12 mouse cellular contexts compared by ENCODE assay signal in the genomic region with DNA sequence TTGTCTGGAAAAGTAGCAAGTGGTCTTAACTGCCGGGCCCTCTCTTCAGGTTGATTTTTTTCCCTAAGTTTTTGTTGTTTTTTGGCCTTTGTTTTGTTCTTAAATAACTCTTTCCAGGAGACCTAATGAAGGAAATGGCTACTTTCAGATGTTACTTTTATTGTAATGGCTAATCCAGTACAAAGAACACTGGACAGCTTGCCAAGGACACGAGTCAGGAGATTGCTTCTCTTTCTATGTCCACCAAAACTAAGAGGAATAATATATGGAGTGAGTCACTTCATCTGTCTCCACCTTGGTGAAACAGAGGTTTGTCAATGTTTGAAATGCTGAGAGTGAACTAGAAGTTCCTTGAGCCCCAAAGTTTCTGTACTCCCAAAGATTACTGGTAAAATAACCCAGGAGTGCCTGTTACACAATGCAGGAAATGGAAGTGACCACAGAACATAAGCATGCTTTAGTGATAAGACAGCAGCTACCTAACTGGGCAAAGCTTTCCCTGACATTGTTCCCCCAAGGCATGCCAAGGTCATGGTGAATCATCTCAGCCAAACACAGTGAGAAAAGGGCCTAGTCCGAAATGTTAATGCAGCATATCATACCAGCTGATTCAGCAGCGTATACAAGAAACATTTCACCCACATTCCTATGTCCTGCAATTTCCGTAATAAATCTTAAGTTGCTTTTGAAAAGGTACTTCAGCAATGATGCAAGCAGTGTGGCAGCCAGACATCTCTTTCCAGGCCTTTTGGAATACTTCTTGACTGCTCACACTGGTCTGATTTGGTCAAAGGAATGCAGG.
A peak's percentile ranks its signal among the peaks of the same experiment; 100 is the strongest.
DNase-seq lines count a peak whose midpoint lies in the region; ATAC-seq and TF ChIP-seq lines count a peak whose summit lies in the region.
"Had no signal": no experiment of that assay in that cellular context is flagged by ENCODE, and none has a peak within 500 bp of the region (broad histone marks: within the 10 kb centered on the region; RNA-seq: fewer than 3 reads in every experiment).

No protein-coding gene starts in this region.

- peak overlapping the region; percentile 44 for H3K9ac ChIP-seq in heart, embryonic 16.5 days (ENCODE audit: low read length)
- H3K9ac ChIP-seq in lung, embryonic 14.5 days = no peak overlapping the region
- H3K9ac ChIP-seq: hindbrain, embryonic 12.5 days; liver, embryonic 15.5 days had no signal

- H3K4me3 ChIP-seq in heart, embryonic 16.5 days (ENCODE audit: low read length) = no peak overlapping the region
- H3K4me3 ChIP-seq in lung, embryonic 14.5 days (ENCODE audit: low read depth, low read length) = no peak overlapping the region
- H3K4me3 ChIP-seq: hindbrain, embryonic 12.5 days; liver, embryonic 15.5 days had no signal

- H3K27me3 ChIP-seq in heart, embryonic 16.5 days (ENCODE audit: control insufficient read depth, insufficient read depth, low read length) = no peaks in the 10 kb centered on the region
- no peaks in the 10 kb centered on the region for H3K27me3 ChIP-seq in lung, embryonic 14.5 days (ENCODE audit: insufficient read depth, low read length)
- H3K27me3 ChIP-seq: hindbrain, embryonic 12.5 days had no signal

- no peaks in the 10 kb centered on the region for H3K9me3 ChIP-seq in heart, embryonic 16.5 days (replicated peaks; ENCODE audit: control insufficient read depth, low read length)
- no peaks in the 10 kb centered on the region for H3K9me3 ChIP-seq in lung, embryonic 14.5 days (ENCODE audit: low read depth, low read length)
- H3K9me3 ChIP-seq: hindbrain, embryonic 12.5 days; liver, embryonic 15.5 days had no signal

- no peaks in the 10 kb centered on the region for H3K36me3 ChIP-seq in heart, embryonic 16.5 days (ENCODE audit: control insufficient read depth, insufficient read depth)
- no peaks in the 10 kb centered on the region for H3K36me3 ChIP-seq in lung, embryonic 14.5 days (ENCODE audit: insufficient read depth)
- H3K36me3 ChIP-seq: hindbrain, embryonic 12.5 days; liver, embryonic 15.5 days had no signal

- ATAC-seq in heart, embryonic 16.5 days (replicated peaks; ENCODE audit: extremely low read depth, insufficient read depth, low FRiP score) = peak; percentile 83
- ATAC-seq in lung, embryonic 14.5 days (ENCODE audit: insufficient read depth) = peak; percentile 39; the same call in 1 of the 2 replicates
- no peak for ATAC-seq in erythroid progenitor cell, adult 5-6 weeks (replicated peaks; ENCODE audit: low FRiP score, poor library complexity, severe bottlenecking)
- no peak for ATAC-seq in megakaryocyte, adult 5-6 weeks (ENCODE audit: poor library complexity, severe bottlenecking)

- no peak for TF ChIP-seq CTCF in lung, embryonic 14.5 days (IDR thresholded peaks at IDR 0.05; ENCODE audit: low read depth)

- 25% methylated on average over 5 of the region's 5 CpGs for WGBS in heart, embryonic 16.5 days
- WGBS in lung, embryonic 14.5 days = 38% methylated on average over 5 of the region's 5 CpGs

- peak; percentile 100 for DNase-seq in 3T3-L1 (ENCODE audit: low read depth, low spot score)
- peak; percentile 84 for DNase-seq in adrenal gland, adult 8-10 months
- peak; percentile 46 for DNase-seq in lung, embryonic 14.5 days
- no peak for DNase-seq in spleen, postnatal 14 days (ENCODE audit: low spot score in 2 of 2)
- DNase-seq in spleen, postnatal 4 days (ENCODE audit: low spot score in 2 of 2) = no peak
- DNase-seq: cerebellum, postnatal 14 days; retina, postnatal 1 day had no signal

- H3K4me2 ChIP-seq in heart, embryonic 16.5 days (ENCODE audit: low read depth, low read length) = peak overlapping the region; percentile 31
- peak overlapping the region; percentile 13; the same call in 1 of the 2 replicates for H3K4me2 ChIP-seq in lung, embryonic 14.5 days
- H3K4me2 ChIP-seq: hindbrain, embryonic 12.5 days; liver, embryonic 15.5 days had no signal

- H3K4me1 ChIP-seq in heart, embryonic 16.5 days (ENCODE audit: control insufficient read depth, insufficient read depth, low read length) = peaks cover 63% of the 10 kb centered on the region
- H3K4me1 ChIP-seq in lung, embryonic 14.5 days (ENCODE audit: insufficient read depth) = peaks cover 17% of the 10 kb centered on the region

- H3K27ac ChIP-seq in heart, embryonic 16.5 days (ENCODE audit: low read length) = peak overlapping the region; percentile 89
- peak overlapping the region; percentile 48 for H3K27ac ChIP-seq in lung, embryonic 14.5 days (ENCODE audit: low read depth)
- H3K27ac ChIP-seq: hindbrain, embryonic 12.5 days; liver, embryonic 15.5 days had no signal

Comparison
In these comparisons a context has a peak if more than half of its experiments do, and no peak if none do; other contexts are left out.
1. DNase-seq: peak in 3T3-L1 (single experiment), adrenal gland, adult 8-10 months (single experiment) and lung, embryonic 14.5 days (single experiment); none in spleen, postnatal 14 days (0 of 2) and spleen, postnatal 4 days (0 of 2).
2. ATAC-seq: peak in heart, embryonic 16.5 days (single experiment) and lung, embryonic 14.5 days (single experiment); none in erythroid progenitor cell, adult 5-6 weeks (single experiment) and megakaryocyte, adult 5-6 weeks (single experiment).